Mouse (Mus musculus) heart, adult 18-20 months (tissue): Measurements from ENCODE around the gene Ate1. TPM values are rescaled to one million over a fixed set of nuclear protein-coding genes. Genes with fewer than 3 reads are reported as not detected.
"Not testable (repeated sequence)": the region's sequence is repeated elsewhere in the genome, so short reads cannot be mapped to it uniquely, and the experiment has no call there.

Experiments used
- DNase-seq, 2 experiments: peaks; one replicate each; pipeline ENCODE4 v3.0.0; 2021 to 2022; ENCODE audit warnings: mixed read lengths in 1 of 2
- total RNA-seq, 2 experiments: library from RNA; stranded (reverse); gene quantifications; 2 replicates each; pipeline ENCODE4 v1.2.3; 2021

Ate1 gene
- total RNA-seq, 2 experiments from 2014 or later: 37.6 to 38.3 TPM

GRCm38 (mm10) chr7:130403346-130403745 is 116.8 kb downstream of the Ate1 start:
- DNase-seq: no peak

GRCm38 (mm10) chr7:130394697-130395096 is 125.5 kb downstream of the Ate1 start:
- DNase-seq: no peak

- not testable (repeated sequence) for DNase-seq
These were observed 130.1 kb downstream of the Ate1 start for GRCm38 (mm10) chr7:130390060-130390459.

DNA sequence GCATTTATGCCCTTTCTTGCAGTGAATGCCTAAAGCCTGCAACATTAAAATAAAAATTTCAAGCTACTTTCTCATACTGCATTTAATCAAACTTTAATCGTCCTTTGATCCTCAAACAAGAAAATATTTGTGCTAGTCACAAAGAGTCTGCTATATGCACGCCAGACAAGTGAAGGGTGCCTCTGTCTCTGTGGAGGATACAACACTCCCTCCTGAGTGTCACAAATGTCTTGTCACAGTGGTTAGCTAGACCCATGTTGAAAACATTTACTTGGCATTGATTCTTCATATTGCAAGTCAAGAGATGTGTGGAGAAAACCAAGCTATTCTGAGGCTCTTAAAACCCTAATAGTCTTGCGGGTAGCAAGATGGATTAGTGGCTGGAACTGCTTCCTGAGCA is 133.9 kb downstream of the Ate1 start:
- DNase-seq: no peak

DNA sequence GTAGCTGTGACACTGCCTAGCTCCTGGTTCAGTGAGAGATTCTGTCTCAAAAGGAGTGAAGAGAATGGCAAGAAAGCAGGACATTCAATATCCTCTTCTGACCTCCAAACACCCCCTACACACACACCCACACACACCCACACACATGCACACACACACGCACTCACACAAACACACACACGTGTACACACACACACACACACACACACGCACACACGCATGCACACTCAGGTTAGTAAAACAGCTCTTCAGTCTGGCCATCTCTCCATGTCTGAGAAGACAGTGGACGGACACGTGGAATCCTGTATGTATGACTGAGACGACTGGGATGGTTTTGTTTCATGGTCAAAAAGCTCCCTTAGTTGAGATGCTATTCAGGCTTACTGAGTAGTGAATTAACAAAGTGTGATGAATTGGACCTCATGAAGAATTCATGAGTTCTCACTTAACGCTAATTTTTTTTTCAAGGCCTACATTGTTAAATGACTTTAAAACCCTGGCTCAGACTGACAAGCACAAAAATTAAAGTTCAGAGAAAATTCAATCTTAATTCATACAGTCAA is 134.4 kb downstream of the Ate1 start:
- DNase-seq: no peak

- DNase-seq: no peak
These were observed 138.0 kb downstream of the Ate1 start for GRCm38 (mm10) chr7:130382126-130382525.

GRCm38 (mm10) chr7:130381387-130381951 is 138.7 kb downstream of the Ate1 start:
- no peak for DNase-seq

DNA sequence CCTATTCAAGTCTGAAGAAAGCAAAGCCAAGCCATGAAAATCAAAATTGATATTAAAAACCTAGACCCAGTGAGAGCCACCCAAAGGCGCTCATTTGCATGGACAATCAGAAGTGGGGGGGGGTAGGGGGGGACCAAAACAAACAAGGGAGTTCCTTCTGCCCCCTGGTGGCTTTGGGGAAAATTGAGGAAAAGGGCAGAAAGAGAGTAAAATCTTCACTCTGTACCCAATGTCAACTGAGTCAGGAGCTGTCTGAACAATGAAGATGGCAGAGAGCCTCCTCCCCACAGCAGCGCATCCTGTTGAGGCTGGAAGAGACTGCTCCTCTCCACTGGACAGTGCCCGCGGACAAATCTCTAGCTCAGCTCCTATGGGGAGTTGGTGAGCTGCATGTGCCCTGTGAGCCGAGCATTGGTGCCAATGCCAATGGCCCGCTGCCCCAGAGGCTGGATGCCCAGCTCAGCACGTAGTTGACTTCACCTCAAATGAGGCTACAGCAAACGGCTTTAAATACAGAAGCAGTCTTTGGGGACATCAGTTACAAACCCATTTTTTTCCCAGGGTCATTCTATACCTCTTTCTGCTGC is 139.3 kb downstream of the Ate1 start:
- peak; percentile 13 to 18 for DNase-seq

DNA sequence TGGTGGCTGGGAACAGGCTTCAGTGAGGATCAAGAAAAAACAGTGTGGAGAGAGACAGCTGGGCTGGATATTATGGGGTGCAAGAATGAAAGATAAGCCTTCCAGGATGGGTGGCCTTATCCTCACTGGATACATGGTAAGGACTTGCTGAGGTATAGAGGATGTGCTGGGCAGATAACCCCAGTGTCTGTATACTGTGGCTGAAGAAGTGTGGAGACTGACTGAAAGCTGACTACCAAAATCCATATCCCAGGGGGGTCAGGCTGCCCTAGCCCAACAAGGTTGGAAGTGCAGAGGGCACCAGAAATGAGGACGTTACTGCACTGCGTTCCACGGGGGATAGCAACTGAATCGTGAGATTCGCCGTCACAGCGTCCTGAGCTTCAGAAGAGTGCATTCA is 139.8 kb downstream of the Ate1 start:
- DNase-seq: no peak

DNA sequence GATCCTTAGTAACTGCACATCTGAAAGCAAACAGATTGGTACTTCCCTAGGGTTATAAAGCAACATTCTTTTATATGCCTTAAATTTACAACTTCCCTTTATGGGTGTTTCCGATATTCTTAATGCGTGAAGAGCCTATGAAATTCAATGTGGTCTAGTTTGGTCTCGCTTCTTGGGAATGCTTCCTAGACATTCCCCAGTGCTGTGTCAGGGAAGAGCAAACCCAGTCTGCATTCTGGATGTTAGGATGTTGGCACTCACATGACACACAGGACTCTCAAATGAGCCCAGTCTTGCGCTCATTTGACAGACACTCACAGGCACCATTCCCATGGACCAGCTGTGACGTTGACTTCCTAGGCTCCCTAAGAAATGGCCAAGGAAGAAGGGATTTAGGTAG is 140.3 kb downstream of the Ate1 start:
- no peak for DNase-seq

GRCm38 (mm10) chr7:130378308-130378707 is 141.9 kb downstream of the Ate1 start:
- DNase-seq: no peak

- DNase-seq: peak in 1 of 2 experiments; percentile 19
These were observed 145.9 kb downstream of the Ate1 start for GRCm38 (mm10) chr7:130374311-130374710.

DNA sequence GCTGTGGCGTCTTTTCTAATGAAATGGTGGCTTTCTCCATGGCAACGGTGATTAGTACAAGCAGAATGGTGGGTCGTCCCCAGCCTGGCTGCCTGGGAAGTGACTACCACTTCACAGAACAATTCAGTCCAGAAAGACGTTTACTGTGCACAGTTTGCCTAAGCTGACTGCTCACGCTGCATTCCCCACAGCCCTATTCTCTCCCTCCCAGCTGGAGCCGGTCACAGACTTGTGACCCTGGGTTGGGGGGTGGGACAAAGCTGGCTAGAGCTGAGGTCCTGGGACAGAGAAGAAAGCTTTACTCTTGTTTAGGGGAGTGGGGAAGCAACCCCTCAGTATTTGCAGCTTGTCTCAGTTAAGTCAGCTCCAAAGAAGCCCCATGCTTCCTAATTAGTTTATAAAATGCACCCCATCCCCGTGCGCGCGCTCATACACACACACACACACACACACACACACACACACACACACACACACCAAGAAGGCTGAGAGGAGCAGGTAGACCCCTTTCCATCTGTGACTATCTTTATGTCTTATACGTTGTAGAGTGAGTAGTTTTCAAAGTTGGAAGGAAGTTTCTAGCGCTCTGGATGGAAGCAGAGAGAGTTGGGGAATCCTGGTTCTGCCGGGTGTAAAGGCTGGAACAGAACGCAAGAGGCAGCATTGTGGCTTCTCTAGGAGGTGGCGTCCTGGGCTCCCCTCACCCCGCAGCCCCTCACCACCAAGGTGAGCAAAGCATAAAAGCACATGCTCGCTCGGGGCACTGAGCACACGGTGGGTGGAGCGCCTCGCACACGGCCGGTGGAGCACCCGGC is 151.1 kb downstream of the Ate1 start:
- no peak for DNase-seq

GRCm38 (mm10) chr7:130368036-130368826 is 151.9 kb downstream of the Ate1 start:
- DNase-seq: no peak

DNA sequence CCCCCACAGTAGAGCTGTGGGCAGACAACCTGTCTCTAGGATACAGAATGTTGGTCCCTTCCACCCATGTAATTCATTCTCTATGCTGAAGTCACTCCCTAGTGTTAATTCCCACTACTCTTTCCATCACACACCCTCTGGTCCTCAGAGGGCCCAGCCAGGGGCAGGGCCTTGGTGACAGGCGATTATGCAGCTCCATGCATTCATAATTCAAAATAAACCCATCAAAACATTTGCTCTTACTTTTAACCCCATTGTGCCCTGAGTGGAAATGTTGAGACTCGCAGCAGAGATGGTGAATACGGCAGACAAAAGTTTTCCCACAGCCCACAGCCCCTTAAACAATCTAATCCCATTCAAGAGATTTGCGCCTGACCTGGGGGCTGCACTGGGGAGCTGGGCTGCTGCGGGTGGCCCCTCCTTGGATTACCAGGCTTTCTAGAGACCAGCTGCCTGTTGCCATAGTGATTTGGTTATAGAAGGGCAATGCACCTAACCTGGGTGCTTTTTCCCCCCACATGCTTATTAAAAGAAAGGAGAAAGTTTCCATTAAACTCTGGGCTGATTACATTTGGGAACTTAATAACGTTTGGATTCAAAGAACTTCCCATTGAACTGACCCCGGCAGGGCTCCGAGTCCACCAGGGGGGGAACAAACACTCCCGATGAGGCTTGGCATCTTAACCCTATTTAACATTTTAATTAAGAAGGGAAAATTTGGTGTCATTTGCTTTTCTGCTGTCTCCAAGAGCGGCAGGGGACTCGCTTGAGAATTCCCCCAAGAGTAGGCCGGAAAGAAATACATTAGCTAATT is 152.7 kb downstream of the Ate1 start:
- no peak for DNase-seq

GRCm38 (mm10) chr7:130365711-130366110 is 154.5 kb downstream of the Ate1 start:
- no peak for DNase-seq

Other genes with a start within 250 kb of the Ate1 start
- gene Nsmce4a, start 52.7 kb upstream of the Ate1 start, total RNA-seq: 10 to 100 TPM; 39.3 to 44.3 TPM
- gene Tacc2, start 57.1 kb upstream of the Ate1 start, total RNA-seq: 100 to 1,000 TPM; 317 to 395 TPM